Mouse (Mus musculus) cerebral cortex, adult 2 months (tissue): ENCODE results near the gene Olfr875.

ENCODE experiments used
- WGBS: fragments of 180-500 bp; shearing (Covaris S2); methylation state at CpG from one replicate; pipeline ENCODE4 v1.1.7; 2018; 5-methylcytosine and 5-hydroxymethylcytosine counted together

Olfr875 gene

GRCm38 (mm10) chr9:37771759-37772158 is at the start of gene Olfr875:
Gene Olfr875, plus strand, starts transcription at chr9:37771857.
- WGBS: 55% methylated on average over 2 of the region's 2 CpGs

DNA sequence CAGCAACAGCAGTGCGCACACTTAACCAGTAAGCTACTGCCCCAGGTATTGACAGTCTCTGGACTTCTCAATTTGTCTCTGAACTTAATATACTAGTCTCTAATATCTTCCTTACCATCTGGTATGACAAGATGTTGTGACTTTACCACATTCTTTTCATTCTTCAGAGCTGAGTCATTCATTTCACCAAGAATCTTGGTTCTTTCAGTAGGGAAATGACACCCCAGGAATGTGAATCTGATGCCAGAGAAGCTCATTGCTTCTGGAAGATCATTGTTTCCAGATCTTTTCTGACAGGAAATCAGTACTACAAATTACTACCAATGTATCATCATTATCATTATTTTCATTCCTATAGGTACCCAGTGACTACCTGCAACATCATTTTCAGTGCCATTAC is 37.3 kb upstream of the Olfr875 start:
- WGBS: 95% methylated on average over 1 of the region's 1 CpGs

DNA sequence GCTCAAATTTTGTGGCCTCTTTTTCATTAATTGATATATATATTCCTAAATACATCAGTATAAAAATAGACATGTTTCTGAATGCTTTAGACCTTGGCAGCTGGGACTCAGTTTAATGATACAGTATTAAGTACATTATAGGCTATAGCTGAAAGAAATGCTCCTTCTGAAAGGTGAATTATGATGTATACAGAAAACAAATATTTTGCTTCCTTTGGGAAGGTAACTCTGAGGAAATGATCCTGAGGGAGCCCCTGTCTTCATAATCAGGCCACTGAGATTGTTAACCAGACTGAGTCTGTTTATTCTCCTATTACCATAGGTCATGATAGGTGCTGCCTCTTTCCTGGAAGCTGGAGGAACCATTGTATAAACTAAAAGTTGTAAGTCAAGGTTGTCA is 26.9 kb upstream of the Olfr875 start, which contains the start of gene Olfr874:
Gene Olfr874 (plus strand): TSS at position 301 of the 400 bp plus-strand sequence.

DNA sequence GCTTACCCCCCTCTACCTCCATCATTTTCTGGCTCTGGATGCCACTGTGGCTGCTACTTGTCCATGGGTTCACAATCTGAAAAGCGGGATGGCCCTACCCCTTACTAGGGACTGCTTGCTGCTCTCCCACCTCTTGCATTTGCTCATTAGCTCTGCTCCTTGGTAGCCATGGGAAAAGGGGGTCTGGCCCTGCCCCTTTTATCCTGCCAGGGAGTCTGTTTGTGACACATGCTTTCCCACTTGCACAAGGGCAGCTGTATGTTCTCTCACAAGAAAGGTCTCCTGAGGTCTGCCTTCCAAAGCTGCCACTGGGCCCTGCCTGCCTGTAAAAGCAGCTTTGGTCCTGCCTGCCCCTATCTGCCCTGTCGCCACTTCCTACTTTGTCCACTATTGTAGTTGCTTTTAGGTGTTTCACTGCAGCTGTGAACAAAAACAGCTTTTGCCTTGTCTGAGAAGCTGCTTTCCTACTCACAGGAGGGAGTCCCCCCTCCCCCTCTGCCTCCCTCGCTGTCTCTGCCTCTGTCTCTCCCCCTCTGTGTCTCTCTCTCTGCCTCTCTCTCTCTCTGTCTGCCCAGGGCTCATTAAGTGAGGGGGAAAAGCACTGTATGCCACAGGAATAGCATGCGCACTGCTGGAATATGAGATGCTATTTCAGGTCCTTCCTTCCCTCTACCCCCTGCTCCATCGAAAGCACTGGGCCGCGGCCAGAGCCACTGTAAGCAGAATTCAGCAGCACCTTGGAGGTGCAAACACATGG is 21.2 kb upstream of the Olfr875 start:
- WGBS: 16% methylated on average over 7 of the region's 7 CpGs

- WGBS: 46% methylated on average over 2 of the region's 2 CpGs
These were observed 20.2 kb upstream of the Olfr875 start for GRCm38 (mm10) chr9:37751467-37751866.

GRCm38 (mm10) chr9:37752006-37752405 is 19.7 kb upstream of the Olfr875 start:
- WGBS: 67% methylated on average over 4 of the region's 4 CpGs

GRCm38 (mm10) chr9:37761728-37762127 is 9.9 kb upstream of the Olfr875 start:
- WGBS: 52% methylated on average over 2 of the region's 2 CpGs

- WGBS: 67% methylated on average over 2 of the region's 2 CpGs
These were observed 9.1 kb upstream of the Olfr875 start for GRCm38 (mm10) chr9:37762541-37762940.

- WGBS: 86% methylated on average over 2 of the region's 2 CpGs
These were observed 996 bp upstream of the Olfr875 start for GRCm38 (mm10) chr9:37770661-37771060.

DNA sequence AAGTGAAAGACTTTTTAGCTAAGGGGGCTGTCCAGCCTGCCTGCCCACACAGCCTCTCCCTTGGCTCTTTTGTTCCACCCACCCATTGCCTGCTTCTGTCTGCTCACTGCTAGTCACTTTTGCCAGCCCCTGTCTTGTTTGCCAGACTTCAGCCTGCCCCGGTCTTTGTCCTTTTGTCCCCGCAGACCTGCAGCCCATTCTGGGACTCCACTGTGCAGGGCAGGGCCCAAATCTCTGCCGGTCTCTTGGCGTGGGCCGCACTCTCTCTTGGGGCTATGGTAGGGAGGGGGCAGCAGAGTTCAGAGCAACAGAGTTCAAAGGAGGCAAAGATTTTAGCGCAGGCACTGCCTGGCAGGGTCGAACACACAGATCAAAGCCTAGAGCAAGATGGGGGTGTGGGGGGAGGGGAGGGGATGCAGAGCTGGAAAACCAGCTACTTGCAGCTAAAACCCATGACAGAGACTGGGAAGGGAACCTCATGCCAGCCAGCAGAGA is 11.2 kb downstream of the Olfr875 start:
- WGBS: 5% methylated on average over 7 of the region's 7 CpGs

GRCm38 (mm10) chr9:37783394-37784387 is 12.0 kb downstream of the Olfr875 start:
- WGBS: 60% methylated on average over 11 of the region's 15 CpGs

DNA sequence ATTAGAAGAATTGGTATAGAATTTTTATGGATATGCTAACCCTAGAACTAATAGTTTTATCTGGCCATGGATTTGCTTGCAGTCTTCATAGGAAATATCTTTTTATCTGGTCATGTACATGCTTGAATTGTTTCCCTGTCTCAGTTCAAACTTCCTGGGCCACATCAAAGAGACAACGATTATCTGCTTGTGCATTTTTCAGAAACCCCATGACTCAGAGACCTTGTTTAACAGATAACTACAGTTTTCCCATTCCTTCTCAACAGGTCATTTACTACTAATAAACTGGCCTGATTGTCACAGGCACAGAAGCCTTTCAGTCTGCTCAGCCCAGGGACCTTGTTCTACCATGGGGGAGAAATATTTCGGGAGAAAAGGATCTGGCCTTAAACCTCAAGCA is 14.8 kb downstream of the Olfr875 start:
- WGBS: 59% methylated on average over 2 of the region's 2 CpGs

DNA sequence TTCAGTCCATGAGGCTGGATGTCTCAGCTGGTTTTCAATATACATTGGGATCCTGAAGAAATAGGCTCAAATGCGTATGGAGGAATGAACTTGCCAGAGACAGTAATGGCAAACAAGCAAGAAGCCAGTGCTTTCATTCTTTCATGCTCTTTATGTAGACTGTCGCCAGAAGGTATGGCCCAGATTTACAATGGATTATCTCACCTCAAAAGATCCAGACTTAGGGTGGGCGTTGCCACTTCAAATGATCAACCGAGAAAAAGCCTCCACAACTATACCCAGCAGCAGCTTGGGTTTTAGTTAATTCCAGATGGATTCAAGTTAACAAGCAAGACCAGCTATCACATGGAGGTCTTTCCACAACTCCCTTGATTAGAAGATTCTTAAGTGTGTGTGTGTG is 30.4 kb downstream of the Olfr875 start:
- WGBS: 52% methylated on average over 4 of the region's 4 CpGs

DNA sequence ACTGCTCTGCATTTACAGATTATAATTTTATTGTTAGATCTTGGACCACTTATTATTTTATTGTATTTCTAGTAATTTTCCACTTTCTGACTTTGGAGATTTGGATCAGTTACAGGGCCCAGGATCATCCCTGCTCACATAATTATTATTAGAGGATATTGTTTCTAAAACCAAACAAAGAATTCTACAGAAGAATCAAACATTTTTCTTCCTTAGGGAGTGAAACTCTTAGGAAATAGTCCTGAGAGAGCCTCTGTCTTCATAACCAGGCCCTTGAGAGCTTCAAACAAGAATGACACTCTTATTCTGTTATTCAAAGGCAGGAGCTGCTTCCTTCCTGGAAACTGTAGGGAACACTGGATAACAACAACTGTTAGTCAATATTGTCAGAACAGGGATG is 31.1 kb downstream of the Olfr875 start, which contains the start of gene Olfr876:
Gene Olfr876 (plus strand): TSS at position 301 of the 400 bp plus-strand sequence.

GRCm38 (mm10) chr9:37808456-37808855 is 36.8 kb downstream of the Olfr875 start:
- WGBS: 86% methylated on average over 3 of the region's 3 CpGs

GRCm38 (mm10) chr9:37808976-37809375 is 37.3 kb downstream of the Olfr875 start:
- WGBS: 51% methylated on average over 2 of the region's 2 CpGs

GRCm38 (mm10) chr9:37814696-37815095 is 43.0 kb downstream of the Olfr875 start:
- WGBS: 31% methylated on average over 3 of the region's 3 CpGs
